Mouse (Mus musculus) stomach, embryonic 14.5 days (tissue): ENCODE data around the gene Nme9. TPM values are rescaled to one million over a fixed set of nuclear protein-coding genes. Genes with fewer than 3 reads are reported as not detected.
A peak's percentile ranks its signal among the peaks of the same experiment; 100 is the strongest.

Experiments
- ATAC-seq: fragments of 200-750 bp; cut with Nextera tagmentation; 2 replicates; pipeline ENCODE4 v1.8.0; 2017; ENCODE audit warnings: low read depth, moderate TSS enrichment; ENCODE audit not compliant: insufficient number of reproducible peaks, insufficient read depth, low FRiP score
- H3K27ac ChIP-seq: fragments of 300-500 bp; sonication (generic); 2 replicates; pipeline ENCODE4 v1.5.1; 2014; ENCODE audit warnings: mild to moderate bottlenecking, low read length, moderate library complexity, mixed read lengths
- H3K27me3 ChIP-seq: fragments of 300-500 bp; sonication (generic); 2 replicates; pipeline ENCODE4 v1.6.1; 2014; ENCODE audit warnings: low read length, control low read depth, mixed read lengths; ENCODE audit not compliant: control insufficient read depth, insufficient read depth
- H3K36me3 ChIP-seq: fragments of 300-500 bp; sonication (generic); 2 replicates; pipeline ENCODE4 v1.6.1; 2014; ENCODE audit warnings: mild to moderate bottlenecking, control low read depth, low read length, moderate library complexity, mixed read lengths; ENCODE audit not compliant: control insufficient read depth, insufficient read depth
- H3K4me1 ChIP-seq: fragments of 300-500 bp; sonication (generic); 2 replicates; pipeline ENCODE4 v1.6.1; 2014; ENCODE audit warnings: low read length, control low read depth, mixed read lengths; ENCODE audit not compliant: control insufficient read depth, insufficient read depth
- H3K4me2 ChIP-seq: fragments of 300-500 bp; sonication (generic); replicated peaks from 2 replicates; pipeline ENCODE4 v1.6.1; 2014; ENCODE audit warnings: low read depth, low read length, control low read depth
- H3K4me3 ChIP-seq: fragments of 300-500 bp; sonication (generic); 2 replicates; pipeline ENCODE4 v1.5.1; 2014; ENCODE audit warnings: low read depth, low read length, control low read depth
- H3K9ac ChIP-seq: fragments of 300-500 bp; sonication (generic); replicated peaks from 2 replicates; pipeline ENCODE4 v1.6.1; 2014; ENCODE audit warnings: low read depth, mild to moderate bottlenecking, control low read depth, low read length, moderate library complexity, mixed read lengths
- H3K9me3 ChIP-seq: fragments of 300-500 bp; sonication (generic); 2 replicates; pipeline ENCODE4 v1.6.1; 2016; ENCODE audit warnings: low read depth, low read length, control low read depth; ENCODE audit not compliant: control insufficient read depth
- WGBS: fragments of 180-500 bp; shearing (Covaris S2); extraction: QIAGEN DNeasy Blood & Tissue Kit; methylation state at CpG from one replicate; pipeline ENCODE4 v1.1.7; 2014; 5-methylcytosine and 5-hydroxymethylcytosine counted together
- polyA plus RNA-seq: library from polyadenylated mRNA; unstranded; fragments of >200 nt; fragmentation: Nextera tagmentation; extraction: Ambion mirVana; gene quantifications from 2 replicates; pipeline ENCODE4 v1.2.1, GENCODE M21; 2014

Gene Nme9
- polyA plus RNA-seq, 1 experiment from 2014 or later: not detected

DNA sequence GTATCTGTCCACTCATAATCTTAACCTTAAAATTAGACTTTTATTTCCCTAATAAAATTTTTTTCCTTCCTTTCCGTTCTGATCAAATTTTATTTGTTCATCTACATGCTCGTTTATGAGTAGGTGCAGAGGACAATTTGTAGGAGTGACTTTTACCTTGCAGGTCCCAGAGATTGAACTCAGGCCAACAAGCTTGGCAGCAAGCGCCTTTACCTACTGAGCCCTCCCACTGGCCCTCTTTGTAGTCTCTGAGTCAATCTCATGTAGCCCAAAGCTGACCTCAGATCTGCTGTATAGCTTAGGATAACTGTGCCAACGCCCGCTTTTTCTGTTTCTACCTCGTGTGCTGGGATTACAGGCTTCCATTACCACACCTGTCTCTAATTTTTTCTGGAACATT, 19.3 kb upstream of the Nme9 start:
- Histone ChIP-seq H3K4me2 (no peak overlapping the region), H3K36me3 (no peaks in the 10 kb centered on the region), H3K9ac (no peak overlapping the region), H3K9me3 (no peaks in the 10 kb centered on the region), H3K4me1 (0 out of 2 replicates have a peak, but pooled peaks cover 5% of the 10 kb centered on the region), H3K27me3 (no peaks in the 10 kb centered on the region), H3K4me3 (no peak overlapping the region), H3K27ac (no peak overlapping the region)
- WGBS: 78% methylated on average over 6 of the region's 6 CpGs
- ATAC-seq: no peak

DNA sequence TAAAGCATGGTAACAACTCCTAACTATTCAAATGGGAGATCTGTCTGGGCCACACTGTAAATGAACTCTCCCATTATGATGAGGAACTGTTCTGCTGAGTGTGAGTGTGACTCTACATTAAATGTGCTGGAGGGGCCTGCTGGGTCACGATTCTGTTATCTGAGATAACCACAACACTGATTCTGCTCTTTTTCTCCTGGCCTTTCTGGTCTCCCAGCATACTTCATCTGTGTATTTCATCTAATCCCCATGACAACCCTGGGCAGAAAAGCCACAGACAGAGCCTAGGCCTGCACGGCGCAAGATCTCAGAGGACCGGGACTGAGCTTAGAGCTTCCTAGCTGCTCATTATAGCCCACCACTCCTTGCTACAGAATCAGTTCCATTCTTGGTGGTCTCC, 18.8 kb upstream of the Nme9 start:
- Histone ChIP-seq H3K4me1 (0 out of 2 replicates have a peak, but pooled peaks cover 5% of the 10 kb centered on the region), H3K36me3 (no peaks in the 10 kb centered on the region), H3K27me3 (no peaks in the 10 kb centered on the region; the same call in 1 of the 2 replicates), H3K9ac (no peak overlapping the region), H3K9me3 (no peaks in the 10 kb centered on the region), H3K4me3 (no peak overlapping the region), H3K27ac (no peak overlapping the region), H3K4me2 (no peak overlapping the region)
- WGBS: 79% methylated on average over 4 of the region's 4 CpGs
- ATAC-seq: no peak

DNA sequence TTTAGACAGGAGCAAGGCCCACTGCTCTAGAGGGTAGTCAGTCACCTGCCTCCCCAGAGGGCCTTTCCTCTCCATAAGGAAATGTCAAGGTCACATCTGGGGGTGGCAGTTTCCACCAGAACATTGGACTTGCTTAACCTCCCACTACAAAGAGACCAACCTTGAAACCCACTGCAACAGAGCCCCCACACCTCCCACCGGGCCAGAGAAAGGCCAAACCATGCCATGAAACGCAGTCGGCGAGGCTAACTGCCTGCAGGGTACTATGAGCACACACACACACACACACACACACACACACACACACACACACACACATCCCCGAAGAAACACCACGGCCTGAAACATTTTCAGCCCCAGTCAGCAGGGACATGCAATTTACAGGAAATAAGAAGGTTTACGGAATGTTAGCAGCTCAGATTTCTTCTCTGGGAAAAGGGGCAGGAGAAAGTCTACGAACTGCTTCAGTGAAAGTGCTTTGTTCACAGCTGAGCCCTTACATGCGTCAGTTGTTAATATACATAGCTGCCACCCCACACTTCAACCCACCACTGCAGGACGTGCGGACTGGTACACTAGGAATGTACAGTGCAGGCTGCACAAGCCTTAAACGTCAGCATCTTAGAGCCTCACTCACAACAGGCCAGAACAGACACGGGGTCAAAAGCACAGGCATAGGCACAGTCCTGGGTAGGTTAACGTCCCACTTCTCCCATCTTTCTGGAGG, 16.2 kb upstream of the Nme9 start:
- Histone ChIP-seq H3K9ac (no peak overlapping the region), H3K4me2 (peak overlapping the region; percentile 81), H3K36me3 (no peaks in the 10 kb centered on the region), H3K4me3 (peak overlapping the region; percentile 72), H3K9me3 (no peaks in the 10 kb centered on the region), H3K4me1 (0 out of 2 replicates have a peak, but pooled peaks cover 5% of the 10 kb centered on the region), H3K27ac (no peak overlapping the region; the same call in 1 of the 2 replicates), H3K27me3 (no peaks in the 10 kb centered on the region; the same call in 1 of the 2 replicates)
- WGBS: 24% methylated on average over 14 of the region's 14 CpGs
- ATAC-seq: no peak

DNA sequence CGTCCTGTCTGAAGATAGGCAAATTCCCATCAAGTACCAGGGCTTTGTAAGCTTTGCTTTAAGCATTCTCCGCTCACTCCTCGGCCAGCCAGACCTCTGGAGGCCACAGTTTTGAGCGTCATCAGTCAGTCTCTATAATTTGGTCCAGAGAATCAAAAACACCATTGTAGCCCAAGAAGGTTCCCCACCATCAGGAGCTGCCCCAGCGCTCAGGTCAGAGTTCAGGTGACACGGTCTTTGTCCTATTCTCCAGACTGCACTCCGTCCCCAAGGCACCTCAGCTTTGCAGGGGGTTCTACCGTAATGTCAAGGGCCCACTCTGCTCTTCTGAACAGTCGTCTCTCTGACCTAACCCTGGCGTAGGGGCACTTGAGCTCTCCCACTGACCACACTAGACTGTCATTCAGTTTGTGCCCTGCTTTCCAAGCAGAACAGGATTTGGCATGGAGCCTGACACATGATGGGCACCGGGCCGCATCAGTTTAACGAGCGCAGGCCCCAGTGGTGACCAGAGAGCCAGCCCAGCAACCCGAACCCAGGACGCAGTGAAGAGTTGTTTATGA, 15.6 kb upstream of the Nme9 start:
- H3K9ac ChIP-seq: peak overlapping the region; percentile 55
- no peaks in the 10 kb centered on the region; the same call in 1 of the 2 replicates for H3K27me3 ChIP-seq
- no peak overlapping the region; the same call in 1 of the 2 replicates for H3K27ac ChIP-seq
- H3K4me1 ChIP-seq: 0 out of 2 replicates have a peak, but pooled peaks cover 5% of the 10 kb centered on the region
- H3K4me2 ChIP-seq: peak overlapping the region; percentile 81
- peak; percentile 3; the same call in 1 of the 2 replicates for ATAC-seq
- 20% methylated on average over 16 of the region's 16 CpGs for WGBS
- H3K36me3 ChIP-seq: no peaks in the 10 kb centered on the region
- H3K9me3 ChIP-seq: no peaks in the 10 kb centered on the region
- peak overlapping the region; percentile 72 for H3K4me3 ChIP-seq

DNA sequence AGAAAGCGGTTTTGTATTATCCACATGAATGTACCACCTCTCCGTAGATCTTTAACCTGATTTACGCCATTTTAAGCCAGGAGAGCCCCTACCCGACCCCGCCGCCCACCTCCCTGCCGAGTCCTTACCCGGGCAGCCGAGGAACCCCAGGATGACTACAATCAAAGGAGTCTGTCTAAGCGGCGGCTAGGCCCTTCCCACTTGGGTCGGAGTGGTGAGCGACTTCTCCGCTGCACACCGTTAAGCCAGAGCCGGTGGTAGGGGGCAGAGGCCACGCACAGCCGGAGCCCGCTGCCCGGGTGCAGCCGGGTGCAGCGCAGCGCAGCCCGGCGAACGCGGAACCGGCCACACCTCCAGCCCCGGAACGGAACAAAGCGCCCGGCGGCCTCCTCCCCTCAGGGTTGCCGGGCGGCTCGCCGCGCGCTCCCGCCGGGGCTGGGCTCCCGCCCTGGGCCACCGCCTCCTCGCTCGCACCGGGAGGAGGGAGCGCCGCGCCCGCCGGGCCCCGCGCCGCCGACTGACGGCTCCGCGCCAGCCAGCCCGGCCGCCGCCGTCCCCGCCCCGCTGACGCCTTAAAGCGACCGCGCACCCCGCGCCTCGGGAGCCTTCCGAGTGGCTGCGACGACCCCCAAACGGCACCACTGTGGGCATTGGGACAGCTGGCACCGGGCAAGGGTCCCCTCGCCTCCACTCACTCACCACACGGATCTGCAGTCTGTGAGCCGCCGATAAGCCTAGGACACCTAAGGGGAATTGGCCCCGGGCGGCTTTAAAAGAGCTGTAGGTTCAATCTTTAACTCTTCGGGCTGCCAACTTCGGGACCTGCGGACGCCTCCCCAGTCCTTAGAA, 14.9 kb upstream of the Nme9 start:
- ATAC-seq: peak; percentile 81
- no peaks in the 10 kb centered on the region for H3K9me3 ChIP-seq
- H3K4me1 ChIP-seq: 0 out of 2 replicates have a peak, but pooled peaks cover 5% of the 10 kb centered on the region
- H3K27ac ChIP-seq: peak overlapping the region; percentile 52; the same call in 1 of the 2 replicates
- no peaks in the 10 kb centered on the region; the same call in 1 of the 2 replicates for H3K27me3 ChIP-seq
- WGBS: 1% methylated on average over 82 of the region's 86 CpGs
- no peaks in the 10 kb centered on the region for H3K36me3 ChIP-seq
- H3K9ac ChIP-seq: peak overlapping the region; percentile 55
- peak overlapping the region; percentile 81 for H3K4me2 ChIP-seq
- H3K4me3 ChIP-seq: peak overlapping the region; percentile 72

DNA sequence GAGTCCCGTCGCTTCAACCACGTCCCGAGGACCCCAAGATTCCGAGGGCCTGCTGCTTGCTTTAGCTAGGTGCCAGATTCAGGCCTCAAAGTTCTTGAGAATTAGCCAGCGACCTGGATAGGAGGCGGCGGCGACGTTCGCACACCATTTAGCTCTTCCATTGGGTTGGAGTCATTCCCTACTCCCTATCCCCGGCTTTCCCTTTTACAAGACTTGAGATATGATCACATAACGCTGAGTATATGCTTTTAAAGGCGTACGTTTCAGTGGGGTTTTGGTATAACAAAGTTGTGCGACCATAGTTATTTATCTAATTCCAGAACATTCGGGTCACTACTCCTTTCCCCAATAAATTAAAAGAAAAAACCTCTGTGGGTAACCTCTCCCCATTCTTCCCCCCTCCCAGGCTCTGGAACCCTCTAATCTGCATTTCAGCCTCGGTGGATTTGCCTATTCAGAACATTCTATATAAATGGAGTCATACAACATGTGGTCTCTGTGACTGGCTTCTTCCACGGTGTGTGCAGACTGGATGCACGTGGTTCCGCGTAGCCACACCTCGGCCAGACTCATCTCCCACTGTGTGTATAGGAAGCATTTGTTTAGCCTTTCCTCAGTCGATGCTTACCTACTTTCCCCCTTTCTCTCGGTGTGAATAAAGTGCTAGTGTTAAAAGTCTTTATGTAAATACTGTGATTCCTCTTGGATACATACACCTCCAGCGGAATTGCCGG, 14.1 kb upstream of the Nme9 start, which contains the start of gene Mras:
TSS of gene Mras (minus strand) at position 351 of the 734 bp plus-strand sequence.
- no peaks in the 10 kb centered on the region; the same call in 1 of the 2 replicates for H3K27me3 ChIP-seq
- peak within 1 kb of the TSS; percentile 52; the same call in 1 of the 2 replicates for H3K27ac ChIP-seq
- 13% methylated on average over 27 of the region's 27 CpGs for WGBS
- H3K36me3 ChIP-seq: no peaks in the 10 kb centered on the region
- H3K4me1 ChIP-seq: 0 out of 2 replicates have a peak, but pooled peaks cover 5% of the 10 kb centered on the region
- peak within 1 kb of the TSS; percentile 55 for H3K9ac ChIP-seq
- H3K4me3 ChIP-seq: peak within 1 kb of the TSS; percentile 72
- peak within 1 kb of the TSS; percentile 81 for H3K4me2 ChIP-seq
- no peaks in the 10 kb centered on the region for H3K9me3 ChIP-seq
- peak; percentile 1; the same call in 1 of the 2 replicates for ATAC-seq

DNA sequence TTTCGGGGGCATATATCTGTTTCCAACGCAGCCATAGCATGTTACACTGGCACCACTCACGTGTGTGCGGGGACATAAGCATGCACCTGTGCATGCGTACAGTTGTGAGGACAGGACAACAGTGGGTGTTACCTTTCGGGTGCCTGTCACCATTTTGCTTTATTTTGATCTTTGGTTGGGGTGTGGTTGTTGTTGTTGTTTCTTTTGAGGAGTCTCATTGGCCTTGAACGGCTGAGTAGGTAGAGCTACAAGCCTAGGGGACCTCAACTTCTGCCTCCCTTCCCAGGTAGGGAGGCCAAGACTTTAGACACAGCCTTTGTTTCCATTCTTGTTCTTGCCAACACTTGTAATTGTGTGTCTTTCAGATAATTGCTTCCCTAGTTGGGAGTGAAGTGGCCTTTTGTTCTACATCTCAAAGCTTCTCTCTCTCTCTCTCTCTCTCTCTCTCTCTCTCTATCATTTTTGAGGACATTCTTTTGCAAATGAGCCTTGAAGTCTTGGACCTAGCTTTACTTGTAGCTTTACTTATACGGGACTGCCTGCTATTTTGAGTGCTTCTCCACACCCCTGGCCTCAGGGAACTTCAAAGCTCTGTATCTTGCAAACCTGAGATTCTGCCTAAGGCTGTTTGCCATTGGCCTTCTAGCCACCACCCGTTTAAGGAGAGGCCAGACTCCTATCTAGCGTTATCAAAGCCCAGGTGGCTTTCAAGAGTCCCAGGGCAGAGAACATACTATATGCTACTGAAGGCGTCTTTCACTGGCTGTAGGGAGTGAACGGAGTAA, 13.3 kb upstream of the Nme9 start:
- H3K27ac ChIP-seq: no peak overlapping the region
- H3K4me3 ChIP-seq: no peak overlapping the region
- H3K27me3 ChIP-seq: no peaks in the 10 kb centered on the region; the same call in 1 of the 2 replicates
- no peak overlapping the region for H3K9ac ChIP-seq
- H3K9me3 ChIP-seq: no peaks in the 10 kb centered on the region
- 77% methylated on average over 12 of the region's 12 CpGs for WGBS
- no peak overlapping the region for H3K4me2 ChIP-seq
- no peak for ATAC-seq
- no peaks in the 10 kb centered on the region for H3K36me3 ChIP-seq
- H3K4me1 ChIP-seq: 0 out of 2 replicates have a peak, but pooled peaks cover 2% of the 10 kb centered on the region
